Mouse (Mus musculus) myocyte (in vitro differentiated cells): ENCODE results near the gene Pknox2.

Experiments
- CEBPB ChIP-seq: IDR thresholded peaks from 2 replicates; pipeline ENCODE4 v1.6.1; 2011; ENCODE audit warnings: mild to moderate bottlenecking, moderate library complexity; ENCODE audit not compliant: poor library complexity, insufficient read depth, severe bottlenecking
- E2F4 ChIP-seq: IDR thresholded peaks from one replicate; pipeline ENCODE4 v1.6.1; 2011; ENCODE audit warnings: mild to moderate bottlenecking, control low read depth, moderate library complexity; ENCODE audit not compliant: insufficient read depth
- MAX ChIP-seq: IDR thresholded peaks from one replicate; pipeline ENCODE4 v1.6.1; 2011; ENCODE audit warnings: low read depth, mild to moderate bottlenecking, control low read depth
- MYOD1 ChIP-seq, 3 experiments: IDR thresholded peaks; one replicate each; pipeline ENCODE4 v1.6.1; 2011; ENCODE audit warnings: control low read depth in 2 of 3, low read depth in 2 of 3, mild to moderate bottlenecking in 2 of 3, moderate library complexity in 1 of 3; ENCODE audit not compliant: insufficient read length in 2 of 3, control insufficient read depth in 1 of 3
- MYOG ChIP-seq, 3 experiments: IDR thresholded peaks; one replicate each; pipeline ENCODE4 v1.6.1; 2011; ENCODE audit warnings: control low read depth in 2 of 3, low read depth in 2 of 3, mild to moderate bottlenecking in 2 of 3; ENCODE audit not compliant: insufficient read length in 2 of 3, control insufficient read depth in 1 of 3, insufficient read depth in 1 of 3
- POLR2A ChIP-seq: IDR thresholded peaks from one replicate; pipeline ENCODE4 v1.6.1; 2011; ENCODE audit warnings: low read depth, mild to moderate bottlenecking, control low read depth, moderate library complexity; ENCODE audit not compliant: insufficient read length
- SRF ChIP-seq: IDR thresholded peaks from one replicate; pipeline ENCODE4 v1.6.1; 2011; ENCODE audit warnings: low read depth; ENCODE audit not compliant: control insufficient read depth, insufficient read length
- TCF12 ChIP-seq: IDR thresholded peaks from one replicate; pipeline ENCODE4 v1.6.1; 2011; ENCODE audit warnings: mild to moderate bottlenecking, control low read depth; ENCODE audit not compliant: poor library complexity, insufficient read depth, severe bottlenecking
- USF1 ChIP-seq: IDR thresholded peaks from one replicate; pipeline ENCODE4 v1.6.1; 2011; ENCODE audit warnings: low read depth, mild to moderate bottlenecking, control low read depth, moderate library complexity

GRCm38 (mm10) chr9:37034316-37034715 is 112.9 kb downstream of the Pknox2 start:
- TF ChIP-seq SRF (no peak), POLR2A (no peak), MYOG (IDR thresholded peaks at IDR 0.05; ENCODE audit: control insufficient read depth in 1 of 3, insufficient read depth in 1 of 3, insufficient read length in 2 of 3, low read depth in 2 of 3) (no peak), TCF12 (no peak), CEBPB (no peak), E2F4 (no peak), MYOD1 (IDR thresholded peaks at IDR 0.05; ENCODE audit: control insufficient read depth in 1 of 3, insufficient read length in 2 of 3, low read depth in 2 of 3) (no peak), MAX (no peak), USF1 (no peak)
